Mouse (Mus musculus) MEL (cell line): ENCODE measurements around the gene Prr12. TPM values are rescaled to one million over a fixed set of nuclear protein-coding genes. Genes with fewer than 3 reads are reported as not detected.

Experiments
- DNase-seq: peaks from one replicate; pipeline ENCODE4 v3.0.0; 2011; ENCODE audit warnings: low read depth, low spot score
- H3K27ac ChIP-seq: 2 replicates; pipeline ENCODE4 v1.5.1; 2012; ENCODE audit warnings: low read depth, mild to moderate bottlenecking, control low read depth, low read length, moderate library complexity; ENCODE audit not compliant: control insufficient read depth
- H3K27me3 ChIP-seq, 2 experiments: fragments of 150-350 bp in 1 of 2; sonication (generic) in 1 of 2; 2 replicates each; pipeline ENCODE4 v1.6.1; 2012; ENCODE audit warnings: low read length in 2 of 2, mild to moderate bottlenecking in 2 of 2, improper control_type of control experiment in 1 of 2, moderate library complexity in 1 of 2; ENCODE audit not compliant: insufficient read depth in 2 of 2, control insufficient read depth in 1 of 2
- H3K36me3 ChIP-seq, 2 experiments: 2 replicates each; pipeline ENCODE4 v1.6.1; 2012 to 2014; ENCODE audit warnings: low read length in 2 of 2, improper control_type of control experiment in 1 of 2, inconsistent platforms in 1 of 2, mild to moderate bottlenecking in 1 of 2; ENCODE audit not compliant: insufficient read depth in 2 of 2, control insufficient read depth in 1 of 2
- H3K4me1 ChIP-seq, 2 experiments: fragments of 150-350 bp in 1 of 2; sonication (generic) in 1 of 2; 2 replicates each; pipeline ENCODE4 v1.6.1; 2012; ENCODE audit warnings: low read length in 2 of 2, improper control_type of control experiment in 1 of 2, mild to moderate bottlenecking in 1 of 2; ENCODE audit not compliant: insufficient read depth in 2 of 2, control insufficient read depth in 1 of 2
- H3K4me3 ChIP-seq, 2 experiments: fragments of 150-350 bp in 1 of 2; sonication (generic) in 1 of 2; 2 replicates each; pipeline ENCODE4 v1.5.1; 2012; ENCODE audit warnings: low read depth in 2 of 2, low read length in 2 of 2, mild to moderate bottlenecking in 2 of 2, moderate library complexity in 2 of 2, control low read depth in 1 of 2, improper control_type of control experiment in 1 of 2; ENCODE audit not compliant: control insufficient read depth in 1 of 2, insufficient read depth in 1 of 2
- H3K79me2 ChIP-seq: 2 replicates; pipeline ENCODE4 v1.6.1; 2012; ENCODE audit warnings: mild to moderate bottlenecking, low read length, moderate library complexity; ENCODE audit not compliant: control insufficient read depth, poor library complexity, insufficient read depth
- H3K9ac ChIP-seq: 2 replicates; pipeline ENCODE4 v1.6.1; 2012; ENCODE audit warnings: low read depth, mild to moderate bottlenecking, control low read depth, low read length, moderate library complexity; ENCODE audit not compliant: control insufficient read depth, poor library complexity, severe bottlenecking
- H3K9me3 ChIP-seq: fragments of 150-350 bp; sonication (generic); replicated peaks from 2 replicates; pipeline ENCODE4 v1.6.1; 2012; ENCODE audit warnings: mild to moderate bottlenecking, low read length, improper control_type of control experiment, moderate library complexity; ENCODE audit not compliant: insufficient read depth
- BHLHE40 ChIP-seq: IDR thresholded peaks from 2 replicates; pipeline ENCODE4 v1.6.1; 2012; ENCODE audit warnings: low read depth, mild to moderate bottlenecking, inconsistent platforms, low read length, improper control_type of control experiment, borderline replicate concordance
- CHD1 ChIP-seq: IDR thresholded peaks from 2 replicates; pipeline ENCODE4 v1.6.1; 2012; ENCODE audit warnings: low read depth, mild to moderate bottlenecking, inconsistent platforms, low read length, improper control_type of control experiment
- CHD2 ChIP-seq: IDR thresholded peaks from 2 replicates; pipeline ENCODE4 v1.6.1; 2011; ENCODE audit warnings: low read length, improper control_type of control experiment
- CTCF ChIP-seq, 3 experiments: IDR thresholded peaks in 2 of 3; conservative IDR thresholded peaks in 1 of 3; 2 replicates each; pipeline ENCODE4 v1.5.1; 2011 to 2012; ENCODE audit warnings: low read length in 3 of 3, low read depth in 2 of 3, mild to moderate bottlenecking in 2 of 3, improper control_type of control experiment in 1 of 3, inconsistent platforms in 1 of 3, mixed read lengths in 1 of 3, moderate library complexity in 1 of 3; ENCODE audit not compliant: control insufficient read depth in 1 of 3, insufficient read depth in 1 of 3, poor library complexity in 1 of 3, severe bottlenecking in 1 of 3
- E2F4 ChIP-seq: IDR thresholded peaks from 2 replicates; pipeline ENCODE4 v1.6.1; 2011; ENCODE audit warnings: low read depth, low read length, improper control_type of control experiment, borderline replicate concordance
- ELF1 ChIP-seq: IDR thresholded peaks from 2 replicates; pipeline ENCODE4 v1.6.1; 2014; ENCODE audit warnings: low read depth, mild to moderate bottlenecking, inconsistent platforms, low read length, improper control_type of control experiment, moderate library complexity
- EP300 ChIP-seq, 2 experiments: IDR thresholded peaks; 2 replicates each; pipeline ENCODE4 v1.6.1; 2011; ENCODE audit warnings: improper control_type of control experiment in 2 of 2, low read length in 2 of 2, low read depth in 1 of 2, mild to moderate bottlenecking in 1 of 2
- ETS1 ChIP-seq: IDR thresholded peaks from 2 replicates; pipeline ENCODE4 v1.6.1; 2012; ENCODE audit warnings: low read depth, mild to moderate bottlenecking, inconsistent platforms, low read length, improper control_type of control experiment, moderate library complexity
- GABPA ChIP-seq: IDR thresholded peaks from 2 replicates; pipeline ENCODE4 v1.6.1; 2012; ENCODE audit warnings: low read depth, mild to moderate bottlenecking, inconsistent platforms, low read length, improper control_type of control experiment, moderate library complexity
- GATA1 ChIP-seq: IDR thresholded peaks from 2 replicates; pipeline ENCODE4 v1.6.1; 2011; ENCODE audit warnings: low read depth, low read length, improper control_type of control experiment
- HCFC1 ChIP-seq: IDR thresholded peaks from 2 replicates; pipeline ENCODE4 v1.6.1; 2012; ENCODE audit warnings: low read depth, mild to moderate bottlenecking, inconsistent platforms, low read length, improper control_type of control experiment, moderate library complexity
- JUND ChIP-seq: IDR thresholded peaks from 2 replicates; pipeline ENCODE4 v1.6.1; 2011; ENCODE audit warnings: low read depth, mild to moderate bottlenecking, improper control_type of control experiment, low read length
- KAT2A ChIP-seq: conservative IDR thresholded peaks from 2 replicates; pipeline ENCODE4 v1.6.1; 2012; ENCODE audit warnings: low read depth, low read length, improper control_type of control experiment, inconsistent platforms
- MAFK ChIP-seq: IDR thresholded peaks from 2 replicates; pipeline ENCODE4 v1.6.1; 2011; ENCODE audit warnings: low read depth, mild to moderate bottlenecking, low read length, improper control_type of control experiment, borderline replicate concordance
- MAX ChIP-seq: IDR thresholded peaks from 2 replicates; pipeline ENCODE4 v1.6.1; 2011; ENCODE audit warnings: low read length, improper control_type of control experiment
- MEF2A ChIP-seq: IDR thresholded peaks from 2 replicates; pipeline ENCODE4 v1.6.1; 2014; ENCODE audit warnings: low read depth, mild to moderate bottlenecking, inconsistent platforms, low read length, improper control_type of control experiment; ENCODE audit not compliant: poor library complexity, insufficient replicate concordance, severe bottlenecking; ENCODE audit errors: extremely low read depth
- MXI1 ChIP-seq: IDR thresholded peaks from 2 replicates; pipeline ENCODE4 v1.6.1; 2011; ENCODE audit warnings: mild to moderate bottlenecking, low read depth, low read length, improper control_type of control experiment
- MYB ChIP-seq: IDR thresholded peaks from 2 replicates; pipeline ENCODE4 v1.6.1; 2011; ENCODE audit warnings: mild to moderate bottlenecking, low read depth, low read length, improper control_type of control experiment
- MYC ChIP-seq: IDR thresholded peaks from 2 replicates; pipeline ENCODE4 v1.6.1; 2011; ENCODE audit warnings: low read depth, mild to moderate bottlenecking, low read length, improper control_type of control experiment, moderate library complexity
- NELFE ChIP-seq: IDR thresholded peaks from 2 replicates; pipeline ENCODE4 v1.6.1; 2011; ENCODE audit warnings: low read depth, low read length, improper control_type of control experiment
- NRF1 ChIP-seq: IDR thresholded peaks from 2 replicates; pipeline ENCODE4 v1.6.1; 2014; ENCODE audit warnings: low read depth, mild to moderate bottlenecking, inconsistent platforms, low read length, improper control_type of control experiment, moderate library complexity; ENCODE audit not compliant: poor library complexity, insufficient read depth, severe bottlenecking
- POLR2A ChIP-seq, 2 experiments: IDR thresholded peaks; 2 replicates each; pipeline ENCODE4 v1.6.1; 2011 to 2012; ENCODE audit warnings: low read length in 2 of 2, mild to moderate bottlenecking in 2 of 2, control low read depth in 1 of 2, improper control_type of control experiment in 1 of 2, low read depth in 1 of 2, moderate library complexity in 1 of 2; ENCODE audit not compliant: control insufficient read depth in 1 of 2, insufficient read depth in 1 of 2, poor library complexity in 1 of 2
- POLR2AphosphoS2 ChIP-seq: IDR thresholded peaks from 2 replicates; pipeline ENCODE4 v1.6.1; 2011; ENCODE audit warnings: low read length, improper control_type of control experiment
- POLR2AphosphoS5 ChIP-seq: IDR thresholded peaks from 2 replicates; pipeline ENCODE4 v1.6.1; 2012; ENCODE audit warnings: low read depth, borderline replicate concordance, mild to moderate bottlenecking, inconsistent platforms, low read length, moderate library complexity, mixed read lengths
- RAD21 ChIP-seq: IDR thresholded peaks from 2 replicates; pipeline ENCODE4 v1.6.1; 2011; ENCODE audit warnings: mild to moderate bottlenecking, low read depth, low read length, improper control_type of control experiment
- RCOR1 ChIP-seq: IDR thresholded peaks from 2 replicates; pipeline ENCODE4 v1.6.1; 2012; ENCODE audit warnings: low read depth, mild to moderate bottlenecking, inconsistent platforms, low read length, improper control_type of control experiment
- SIN3A ChIP-seq: IDR thresholded peaks from 2 replicates; pipeline ENCODE4 v1.6.1; 2012; ENCODE audit warnings: low read length, improper control_type of control experiment, inconsistent platforms
- SMC3 ChIP-seq: IDR thresholded peaks from 2 replicates; pipeline ENCODE4 v1.6.1; 2011; ENCODE audit warnings: low read depth, low read length, improper control_type of control experiment
- TAL1 ChIP-seq: IDR thresholded peaks from 2 replicates; pipeline ENCODE4 v1.6.1; 2012; ENCODE audit warnings: mild to moderate bottlenecking, inconsistent platforms, low read length, moderate library complexity, mixed read lengths
- TBP ChIP-seq: IDR thresholded peaks from 2 replicates; pipeline ENCODE4 v1.8.0; 2011; ENCODE audit warnings: low read depth, low read length, improper control_type of control experiment
- TCF12 ChIP-seq: IDR thresholded peaks from 2 replicates; pipeline ENCODE4 v1.6.1; 2014; ENCODE audit warnings: low read depth, mild to moderate bottlenecking, inconsistent platforms, low read length, improper control_type of control experiment, moderate library complexity
- UBTF ChIP-seq: IDR thresholded peaks from 2 replicates; pipeline ENCODE4 v1.6.1; 2012; ENCODE audit warnings: low read depth, mild to moderate bottlenecking, inconsistent platforms, low read length, improper control_type of control experiment, moderate library complexity, borderline replicate concordance; ENCODE audit not compliant: insufficient read depth
- USF1 ChIP-seq: IDR thresholded peaks from 2 replicates; pipeline ENCODE4 v1.6.1; 2014; ENCODE audit warnings: low read depth, mild to moderate bottlenecking, inconsistent platforms, low read length, improper control_type of control experiment, moderate library complexity
- USF2 ChIP-seq, 2 experiments: IDR thresholded peaks; 2 replicates each; pipeline ENCODE4 v1.6.1; 2011 to 2012; ENCODE audit warnings: improper control_type of control experiment in 2 of 2, low read length in 2 of 2, borderline replicate concordance in 1 of 2, inconsistent platforms in 1 of 2, low read depth in 1 of 2, mild to moderate bottlenecking in 1 of 2; ENCODE audit not compliant: insufficient read depth in 1 of 2
- ZC3H11A ChIP-seq: IDR thresholded peaks from 2 replicates; pipeline ENCODE4 v1.6.1; 2012; ENCODE audit warnings: low read depth, mild to moderate bottlenecking, inconsistent platforms, low read length, improper control_type of control experiment
- ZKSCAN1 ChIP-seq: IDR thresholded peaks from 2 replicates; pipeline ENCODE4 v1.6.1; 2012; ENCODE audit warnings: low read depth, mild to moderate bottlenecking, inconsistent platforms, low read length, improper control_type of control experiment, moderate library complexity
- ZMIZ1 ChIP-seq: IDR thresholded peaks from 2 replicates; pipeline ENCODE4 v1.6.1; 2012; ENCODE audit warnings: low read depth, mild to moderate bottlenecking, inconsistent platforms, low read length, improper control_type of control experiment, moderate library complexity
- ZNF384 ChIP-seq: IDR thresholded peaks from 2 replicates; pipeline ENCODE4 v1.6.1; 2012; ENCODE audit warnings: low read depth, mild to moderate bottlenecking, inconsistent platforms, low read length, improper control_type of control experiment
- polyA plus RNA-seq, 2 experiments: library from polyadenylated mRNA; stranded (reverse) in 1 of 2; unstranded in 1 of 2; fragments of >175 nt in 1 of 2; fragments of >200 nt in 1 of 2; gene quantifications; 2 replicates each; pipeline versions ENCODE4 v1.2.1 to v1.2.4; 2012; ENCODE audit warnings: low replicate concordance in 2 of 2, low read depth in 1 of 2; ENCODE audit not compliant: insufficient read length in 2 of 2, insufficient read depth in 1 of 2, missing spikeins in 1 of 2
- total RNA-seq: library from RNA; depleted of rRNA; stranded (reverse); fragments of 300-350 nt; gene quantifications from 2 replicates; pipeline ENCODE4 v1.2.3, GENCODE M21; 2012

Gene Prr12
- total and polyA plus RNA-seq, 3 experiments: 3.5 to 32.1 TPM; not detected in 1

- DNase-seq: peak; percentile 90
- no peak overlapping the region for H3K27ac ChIP-seq
- peaks cover 0 to 2% of the 10 kb centered on the region in 2 experiments; a peak in 1 of 4 replicates for H3K36me3 ChIP-seq
- H3K9ac ChIP-seq: no peak overlapping the region
- H3K9me3 ChIP-seq: no peaks in the 10 kb centered on the region
- H3K4me1 ChIP-seq: peaks cover 0 to 4% of the 10 kb centered on the region in 2 experiments; a peak in 1 of 4 replicates
- no peaks in the 10 kb centered on the region for H3K27me3 ChIP-seq
- no peaks in the 10 kb centered on the region for H3K79me2 ChIP-seq
- H3K4me3 ChIP-seq: no peak overlapping the region
- no peak for TF ChIP-seq POLR2A (IDR thresholded peaks at IDR 0.05; ENCODE audit: control insufficient read depth in 1 of 2, insufficient read depth in 1 of 2, low read depth in 1 of 2, low read length in 2 of 2, poor library complexity in 1 of 2)
- TF ChIP-seq NELFE: no peak
- TF ChIP-seq ETS1: 0 out of 2 replicates have a peak, but pooled peaks have one; percentile 22
- TF ChIP-seq MYC: no peak
- no peak for TF ChIP-seq TAL1
- TF ChIP-seq JUND: no peak
- TF ChIP-seq POLR2AphosphoS5: no peak
- no peak for TF ChIP-seq KAT2A
- no peak for TF ChIP-seq UBTF
- no peak for TF ChIP-seq TBP
- peak; percentile 80 for TF ChIP-seq ZC3H11A
- no peak for TF ChIP-seq GATA1
- TF ChIP-seq POLR2AphosphoS2: peak; percentile 79
- TF ChIP-seq MAX: no peak
- TF ChIP-seq TCF12: no peak
- TF ChIP-seq MYB: no peak
- no peak for TF ChIP-seq ELF1
- TF ChIP-seq HCFC1: peak; percentile 45; the same call in 1 of the 2 replicates
- TF ChIP-seq SMC3: peak; percentile 88
- TF ChIP-seq BHLHE40: no peak
- no peak for TF ChIP-seq CHD1
- no peak for TF ChIP-seq MEF2A
- TF ChIP-seq ZKSCAN1: no peak
- 0 out of 2 replicates have a peak, but pooled peaks have one; percentile 10 for TF ChIP-seq MXI1
- peak; percentile 89 to 94 (median 93) for TF ChIP-seq CTCF (IDR thresholded peaks at IDR 0.05 in 2 of 3, conservative IDR thresholded peaks at IDR 0.05 in 1 of 3; ENCODE audit: control insufficient read depth in 1 of 3, insufficient read depth in 1 of 3, low read depth in 2 of 3, low read length in 3 of 3, poor library complexity in 1 of 3, severe bottlenecking in 1 of 3)
- TF ChIP-seq EP300 (IDR thresholded peaks at IDR 0.05; ENCODE audit: low read depth in 1 of 2, low read length in 2 of 2): peak in 1 of 2 experiments; percentile 17; a peak in 1 of 4 replicates
- no peak for TF ChIP-seq CHD2
- no peak for TF ChIP-seq MAFK
- TF ChIP-seq GABPA: no peak
- peak; percentile 89 for TF ChIP-seq RAD21
- TF ChIP-seq RCOR1: no peak
- no peak for TF ChIP-seq ZNF384
- TF ChIP-seq SIN3A: peak; percentile 78
- no peak for TF ChIP-seq E2F4
- no peak for TF ChIP-seq NRF1
- TF ChIP-seq ZMIZ1: no peak
- no peak for TF ChIP-seq USF2 (IDR thresholded peaks at IDR 0.05; ENCODE audit: borderline replicate concordance in 1 of 2, insufficient read depth in 1 of 2, low read depth in 1 of 2, low read length in 2 of 2)
- no peak for TF ChIP-seq USF1
These were observed 27.2 kb upstream of the Prr12 start for GRCm38 (mm10) chr7:45079856-45080255.
